Mouse (Mus musculus) CH12.LX (cell line): ENCODE data around the gene Ccdc85b.

Experiments used
- CTCF ChIP-seq, 2 experiments: IDR thresholded peaks in 1 of 2; conservative IDR thresholded peaks in 1 of 2; 2 replicates each; pipeline ENCODE4 v1.5.1; 2011 to 2012; ENCODE audit warnings: low read depth in 2 of 2, low read length in 2 of 2, improper control_type of control experiment in 1 of 2, inconsistent platforms in 1 of 2, mild to moderate bottlenecking in 1 of 2, moderate library complexity in 1 of 2
- EP300 ChIP-seq: IDR thresholded peaks from 2 replicates; pipeline ENCODE4 v1.6.1; 2011; ENCODE audit warnings: low read length, improper control_type of control experiment
- ETS1 ChIP-seq: conservative IDR thresholded peaks from 2 replicates; pipeline ENCODE4 v1.6.1; 2012; ENCODE audit warnings: low read depth, mild to moderate bottlenecking, inconsistent platforms, low read length, improper control_type of control experiment, moderate library complexity
- MYC ChIP-seq: IDR thresholded peaks from 2 replicates; pipeline ENCODE4 v1.6.1; 2011; ENCODE audit warnings: low read depth, mild to moderate bottlenecking, improper control_type of control experiment, low read length
- POLR2A ChIP-seq: IDR thresholded peaks from 2 replicates; pipeline ENCODE4 v1.6.1; 2011; ENCODE audit warnings: low read depth, mild to moderate bottlenecking, improper control_type of control experiment, low read length
- RAD21 ChIP-seq: IDR thresholded peaks from 2 replicates; pipeline ENCODE4 v1.6.1; 2011; ENCODE audit warnings: low read depth, mild to moderate bottlenecking, low read length, improper control_type of control experiment, moderate library complexity
- UBTF ChIP-seq: IDR thresholded peaks from 2 replicates; pipeline ENCODE4 v1.6.1; 2012; ENCODE audit warnings: low read depth, mild to moderate bottlenecking, inconsistent platforms, low read length, improper control_type of control experiment, moderate library complexity

DNA sequence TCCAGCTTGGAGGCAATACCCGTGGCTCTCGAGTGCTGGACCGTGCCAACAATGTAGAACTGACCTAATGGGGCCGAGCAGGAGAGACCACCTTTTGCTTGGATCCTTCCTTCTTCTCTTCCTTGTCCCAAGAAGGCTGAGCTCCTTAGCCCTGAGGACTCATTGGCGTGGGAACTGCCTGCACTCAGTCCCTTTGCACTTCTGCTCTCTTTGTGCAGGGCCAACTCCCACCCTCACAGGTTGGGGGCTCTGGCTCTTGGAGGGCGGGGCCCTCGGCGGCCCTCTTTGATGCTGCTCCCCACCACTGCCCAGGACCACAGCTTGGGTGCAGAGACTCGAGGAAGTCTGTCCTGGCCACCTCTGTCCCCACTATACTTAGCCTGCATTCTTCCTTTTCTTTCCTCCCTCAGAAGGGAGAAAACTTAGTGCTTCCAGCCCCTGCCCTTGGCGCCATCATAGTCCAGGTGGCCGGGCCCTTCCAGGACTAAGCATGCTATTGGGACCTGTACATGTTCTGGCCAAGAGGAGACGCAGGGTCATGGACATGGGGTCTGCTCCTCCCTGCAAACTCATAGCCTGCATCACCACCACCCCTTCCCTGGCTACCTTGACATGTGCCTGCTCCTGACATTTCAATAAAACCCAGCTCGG lies 30.9 kb downstream of the Ccdc85b start:
- TF ChIP-seq RAD21: no peak
- TF ChIP-seq POLR2A: no peak
- no peak for TF ChIP-seq CTCF (conservative IDR thresholded peaks at IDR 0.05 in 1 of 2, IDR thresholded peaks at IDR 0.05 in 1 of 2; ENCODE audit: low read depth in 2 of 2, low read length in 2 of 2)
- TF ChIP-seq ETS1: no peak
- no peak for TF ChIP-seq MYC
- TF ChIP-seq EP300: no peak
- TF ChIP-seq UBTF: no peak
